Mouse (Mus musculus) CH12.LX (cell line): ENCODE data around the gene Lcat. TPM values are rescaled to one million over a fixed set of nuclear protein-coding genes. Genes with fewer than 3 reads are reported as not detected.

Experiments used
- DNase-seq: peaks from one replicate; pipeline ENCODE4 v3.0.0-alpha.2; 2013; ENCODE audit errors: extremely low read depth
- H3K27ac ChIP-seq: 2 replicates; pipeline ENCODE4 v1.5.1; 2012; ENCODE audit warnings: low read depth, mild to moderate bottlenecking, control low read depth, moderate library complexity; ENCODE audit not compliant: insufficient read depth
- H3K27me3 ChIP-seq: replicated peaks from 2 replicates; pipeline ENCODE3; 2012; ENCODE audit warnings: inconsistent platforms
- H3K36me3 ChIP-seq, 2 experiments: replicated peaks in 1 of 2; 2 replicates each; pipeline versions ENCODE3 to v1.6.1; 2012; ENCODE audit warnings: inconsistent platforms in 1 of 2, low read length in 1 of 2, mild to moderate bottlenecking in 1 of 2, mixed read lengths in 1 of 2, moderate library complexity in 1 of 2; ENCODE audit not compliant: control insufficient read depth in 1 of 2, insufficient read depth in 1 of 2
- H3K4me1 ChIP-seq, 2 experiments: 2 replicates each; pipeline ENCODE4 v1.6.1; 2012; ENCODE audit warnings: inconsistent platforms in 1 of 2, moderate library complexity in 1 of 2; ENCODE audit not compliant: insufficient read depth in 2 of 2, control insufficient read depth in 1 of 2
- H3K4me2 ChIP-seq: 2 replicates; pipeline ENCODE4 v1.6.1; 2012; ENCODE audit warnings: low read depth, mild to moderate bottlenecking, control low read depth; ENCODE audit not compliant: poor library complexity, insufficient read depth, severe bottlenecking
- H3K4me3 ChIP-seq, 3 experiments: fragments of 150-350 bp in 1 of 3; sonication (generic) in 1 of 3; replicated peaks in 1 of 3; 2 replicates each; pipeline versions ENCODE3 to v1.5.1; 2011 to 2012; ENCODE audit warnings: low read depth in 2 of 3, low read length in 2 of 3, mild to moderate bottlenecking in 2 of 3, moderate library complexity in 2 of 3, control low read depth in 1 of 3, improper control_type of control experiment in 1 of 3, inconsistent platforms in 1 of 3, mixed read lengths in 1 of 3; ENCODE audit not compliant: poor library complexity in 1 of 3
- H3K79me2 ChIP-seq: replicated peaks from 2 replicates; pipeline ENCODE4 v1.6.1; 2012; ENCODE audit warnings: mild to moderate bottlenecking, moderate library complexity; ENCODE audit not compliant: control insufficient read depth, poor library complexity, insufficient read depth, severe bottlenecking; ENCODE audit errors: extremely low read depth
- H3K9ac ChIP-seq: 2 replicates; pipeline ENCODE4 v1.6.1; 2012; ENCODE audit warnings: low read depth, mild to moderate bottlenecking, control low read depth, moderate library complexity; ENCODE audit not compliant: insufficient read depth
- H3K9me3 ChIP-seq: replicated peaks from 2 replicates; pipeline ENCODE3; 2012; ENCODE audit warnings: low read length, inconsistent platforms, mixed read lengths
- BHLHE40 ChIP-seq: IDR thresholded peaks from 2 replicates; pipeline ENCODE4 v1.6.1; 2011; ENCODE audit warnings: mild to moderate bottlenecking, low read depth, low read length, improper control_type of control experiment
- CHD1 ChIP-seq: IDR thresholded peaks from 2 replicates; pipeline ENCODE4 v1.6.1; 2012; ENCODE audit warnings: low read depth, low read length, improper control_type of control experiment, inconsistent platforms
- CTCF ChIP-seq, 2 experiments: IDR thresholded peaks in 1 of 2; conservative IDR thresholded peaks in 1 of 2; 2 replicates each; pipeline ENCODE4 v1.5.1; 2011 to 2012; ENCODE audit warnings: low read depth in 2 of 2, low read length in 2 of 2, improper control_type of control experiment in 1 of 2, inconsistent platforms in 1 of 2, mild to moderate bottlenecking in 1 of 2, moderate library complexity in 1 of 2
- ELF1 ChIP-seq: IDR thresholded peaks from 2 replicates; pipeline ENCODE4 v1.6.1; 2014; ENCODE audit warnings: low read depth, mild to moderate bottlenecking, inconsistent platforms, low read length, improper control_type of control experiment
- EP300 ChIP-seq: IDR thresholded peaks from 2 replicates; pipeline ENCODE4 v1.6.1; 2011; ENCODE audit warnings: low read length, improper control_type of control experiment
- HCFC1 ChIP-seq: IDR thresholded peaks from 2 replicates; pipeline ENCODE4 v1.6.1; 2012; ENCODE audit warnings: low read depth, mild to moderate bottlenecking, inconsistent platforms, low read length, improper control_type of control experiment
- JUN ChIP-seq: IDR thresholded peaks from 2 replicates; pipeline ENCODE4 v1.6.1; 2011; ENCODE audit warnings: low read depth, mild to moderate bottlenecking, low read length, improper control_type of control experiment, moderate library complexity; ENCODE audit not compliant: insufficient read depth
- JUND ChIP-seq: conservative IDR thresholded peaks from 2 replicates; pipeline ENCODE4 v1.6.1; 2011; ENCODE audit warnings: low read depth, low read length, improper control_type of control experiment
- KAT2A ChIP-seq: IDR thresholded peaks from 2 replicates; pipeline ENCODE4 v1.6.1; 2012; ENCODE audit warnings: low read length, improper control_type of control experiment, inconsistent platforms; ENCODE audit not compliant: insufficient replicate concordance
- MAX ChIP-seq: IDR thresholded peaks from 2 replicates; pipeline ENCODE4 v1.6.1; 2011; ENCODE audit warnings: low read length, improper control_type of control experiment
- MAZ ChIP-seq: IDR thresholded peaks from 2 replicates; pipeline ENCODE4 v1.6.1; 2012; ENCODE audit warnings: low read depth, mild to moderate bottlenecking, inconsistent platforms, low read length, improper control_type of control experiment, moderate library complexity
- MEF2A ChIP-seq: IDR thresholded peaks from 2 replicates; pipeline ENCODE4 v1.6.1; 2014; ENCODE audit warnings: low read depth, mild to moderate bottlenecking, inconsistent platforms, low read length, improper control_type of control experiment, borderline replicate concordance
- POLR2A ChIP-seq: IDR thresholded peaks from 2 replicates; pipeline ENCODE4 v1.6.1; 2011; ENCODE audit warnings: low read depth, mild to moderate bottlenecking, improper control_type of control experiment, low read length
- POLR2AphosphoS2 ChIP-seq: IDR thresholded peaks from 2 replicates; pipeline ENCODE4 v1.6.1; 2011; ENCODE audit warnings: low read depth, low read length, improper control_type of control experiment
- SMC3 ChIP-seq: IDR thresholded peaks from 2 replicates; pipeline ENCODE4 v1.6.1; 2011; ENCODE audit warnings: low read depth, low read length, improper control_type of control experiment
- TBP ChIP-seq: conservative IDR thresholded peaks from 2 replicates; pipeline ENCODE4 v1.6.1; 2011; ENCODE audit warnings: low read depth, low read length, improper control_type of control experiment
- TCF12 ChIP-seq: IDR thresholded peaks from 2 replicates; pipeline ENCODE4 v1.6.1; 2014; ENCODE audit warnings: low read depth, mild to moderate bottlenecking, inconsistent platforms, low read length, improper control_type of control experiment
- UBTF ChIP-seq: IDR thresholded peaks from 2 replicates; pipeline ENCODE4 v1.6.1; 2012; ENCODE audit warnings: low read depth, mild to moderate bottlenecking, inconsistent platforms, low read length, improper control_type of control experiment, moderate library complexity
- USF1 ChIP-seq: IDR thresholded peaks from 2 replicates; pipeline ENCODE4 v1.6.1; 2014; ENCODE audit warnings: low read depth, mild to moderate bottlenecking, inconsistent platforms, low read length, improper control_type of control experiment
- dilution Hi-C: fragments of 300-500 bp; cut with MboI; formaldehyde crosslinking; loops from 2 replicates; pipeline ENCODE4 v1.14.3; 2020; ENCODE audit warnings: low sequenced_read_pairs; ENCODE audit not compliant: extremely low pct_unique_long_range_greater_than_20kb, extremely low pct_ligation_motif_present
- in situ Hi-C: fragments of 300-500 bp; cut with MboI; formaldehyde crosslinking; loops from 3 replicates; pipeline ENCODE4 v1.14.3; 2019; ENCODE audit warnings: low sequenced_read_pairs, low pct_ligation_motif_present, low pct_unique_long_range_greater_than_20kb, mixed read lengths
- polyA plus RNA-seq: library from polyadenylated mRNA; unstranded; fragments of >175 nt; gene quantifications from 2 replicates; pipeline ENCODE4 v1.2.1, GENCODE M21; 2012; ENCODE audit warnings: low read depth; ENCODE audit not compliant: insufficient read length
- total RNA-seq, 2 experiments: library from RNA; depleted of rRNA; stranded (reverse); fragments of 300-350 nt in 1 of 2; fragments of >200 nt in 1 of 2; gene quantifications; 2 replicates each; pipeline ENCODE4 v1.2.3; 2012 to 2014

Lcat gene
- total and polyA plus RNA-seq, 3 experiments, result 0.17 to 0.34 TPM; not detected in 1

- TF ChIP-seq CTCF (conservative IDR thresholded peaks at IDR 0.05 in 1 of 2, IDR thresholded peaks at IDR 0.05 in 1 of 2; ENCODE audit: low read depth in 2 of 2, low read length in 2 of 2), result peak in 1 of 2 experiments; percentile 46; a peak in 2 of 4 replicates
- no peak for TF ChIP-seq POLR2A
- dilution Hi-C loops, result no loop called here
- Histone ChIP-seq H3K9ac (no peak within 1 kb of the TSS), H3K27ac (no peak within 1 kb of the TSS), H3K36me3 (no peaks in the 10 kb centered on the region), H3K79me2 (no peaks in the 10 kb centered on the region), H3K4me2 (no peak within 1 kb of the TSS), H3K4me3 (no peak within 1 kb of the TSS), H3K27me3 (no peaks in the 10 kb centered on the region), H3K4me1 (peaks cover 5 to 11% of the 10 kb centered on the region in 2 experiments; a peak in 3 of 4 replicates), H3K9me3 (peaks cover 3% of the 10 kb centered on the region)
- in situ Hi-C loops, result no loop called here
- DNase-seq, result no peak
These were observed 36.1 kb upstream of the Lcat start, which contains the start of gene Dpep3 for GRCm38 (mm10) chr8:105979325-105979724. Dpep3 (minus strand) TSS chr8:105979429.

- peaks cover 1% of the 10 kb centered on the region for H3K27me3 ChIP-seq
- TF ChIP-seq CTCF (conservative IDR thresholded peaks at IDR 0.05 in 1 of 2, IDR thresholded peaks at IDR 0.05 in 1 of 2; ENCODE audit: low read depth in 2 of 2, low read length in 2 of 2) (peak in 1 of 2 experiments; percentile 22; a peak in 2 of 4 replicates), UBTF (no peak)
- TF ChIP-seq, all 38 proteins: peak for 1
- Histone ChIP-seq H3K4me1 (no peaks in the 10 kb centered on the region), H3K27ac (no peak overlapping the region), H3K4me3 (no peak overlapping the region), H3K4me2 (no peak overlapping the region), H3K36me3 (no peaks in the 10 kb centered on the region), H3K9me3 (peaks cover 3% of the 10 kb centered on the region), H3K79me2 (no peaks in the 10 kb centered on the region), H3K9ac (no peak overlapping the region)
- dilution Hi-C loops, result no loop called here
- in situ Hi-C loops, result no loop called here
- no peak for DNase-seq
These were observed 32.2 kb upstream of the Lcat start for GRCm38 (mm10) chr8:105975363-105975762.

- Histone ChIP-seq H3K79me2 (no peaks in the 10 kb centered on the region), H3K36me3 (no peaks in the 10 kb centered on the region), H3K27me3 (peaks cover 18% of the 10 kb centered on the region), H3K9ac (no peak overlapping the region), H3K4me1 (no peaks in the 10 kb centered on the region; a peak in 1 of 4 replicates), H3K9me3 (no peaks in the 10 kb centered on the region), H3K4me3 (no peak overlapping the region), H3K27ac (no peak overlapping the region), H3K4me2 (no peak overlapping the region)
- in situ Hi-C loops, result no loop called here
- no peak for DNase-seq
- dilution Hi-C loops, result no loop called here
- TF ChIP-seq JUND, result no peak
- no peak for TF ChIP-seq HCFC1
- TF ChIP-seq MAX, result no peak
- no peak for TF ChIP-seq TBP
- no peak for TF ChIP-seq ELF1
- TF ChIP-seq MAZ, result no peak
- no peak for TF ChIP-seq TCF12
- no peak for TF ChIP-seq JUN
- no peak for TF ChIP-seq USF1
- no peak for TF ChIP-seq MEF2A
- TF ChIP-seq BHLHE40, result no peak
- TF ChIP-seq KAT2A, result no peak
- no peak for TF ChIP-seq EP300
- no peak for TF ChIP-seq CHD1
- no peak for TF ChIP-seq POLR2AphosphoS2
- TF ChIP-seq SMC3, result no peak
These were observed 28.0 kb upstream of the Lcat start for GRCm38 (mm10) chr8:105971019-105971720.
